Mouse (Mus musculus) heart, embryonic 14.5 days (tissue): Measurements from ENCODE around the gene Vnn1. TPM values are rescaled to one million over a fixed set of nuclear protein-coding genes. Genes with fewer than 3 reads are reported as not detected.
A peak's percentile ranks its signal among the peaks of the same experiment; 100 is the strongest.

Experiments used
- ATAC-seq: fragments of 200-750 bp; cut with Nextera tagmentation; 2 replicates; pipeline ENCODE4 v1.8.0; 2017; ENCODE audit warnings: low read depth, moderate TSS enrichment; ENCODE audit not compliant: insufficient number of reproducible peaks, insufficient read depth, low FRiP score
- H3K27ac ChIP-seq, 2 experiments: fragments of 200-500 bp in 1 of 2; fragments of 300-500 bp in 1 of 2; sonication (generic) in 1 of 2; replicated peaks in 1 of 2; 2 replicates each; pipeline ENCODE4 v1.5.1; 2012 to 2014; ENCODE audit warnings: low read depth in 2 of 2, low read length in 2 of 2, control low read depth in 1 of 2, mild to moderate bottlenecking in 1 of 2, mixed read lengths in 1 of 2; ENCODE audit not compliant: control insufficient read depth in 1 of 2, insufficient read depth in 1 of 2
- H3K27me3 ChIP-seq: fragments of 300-500 bp; sonication (generic); 2 replicates; pipeline ENCODE4 v1.6.1; 2014; ENCODE audit warnings: mild to moderate bottlenecking, low read length, control low read depth; ENCODE audit not compliant: control insufficient read depth, insufficient read depth
- H3K36me3 ChIP-seq: fragments of 300-500 bp; sonication (generic); 2 replicates; pipeline ENCODE4 v1.6.1; 2014; ENCODE audit warnings: mild to moderate bottlenecking, control low read depth, low read length, mixed read lengths; ENCODE audit not compliant: control insufficient read depth, insufficient read depth
- H3K4me1 ChIP-seq, 2 experiments: fragments of 200-500 bp in 1 of 2; fragments of 300-500 bp in 1 of 2; sonication (generic) in 1 of 2; 2 replicates each; pipeline ENCODE4 v1.6.1; 2012 to 2014; ENCODE audit warnings: low read length in 2 of 2, control low read depth in 1 of 2, mixed read lengths in 1 of 2; ENCODE audit not compliant: control insufficient read depth in 2 of 2, insufficient read depth in 2 of 2
- H3K4me2 ChIP-seq: fragments of 300-500 bp; sonication (generic); 2 replicates; pipeline ENCODE4 v1.6.1; 2014; ENCODE audit warnings: mild to moderate bottlenecking, low read length
- H3K4me3 ChIP-seq, 2 experiments: fragments of 200-500 bp in 1 of 2; fragments of 300-500 bp in 1 of 2; sonication (generic) in 1 of 2; 2 replicates each; pipeline ENCODE4 v1.5.1; 2012 to 2014; ENCODE audit warnings: low read length in 2 of 2, mild to moderate bottlenecking in 2 of 2, control low read depth in 1 of 2, low read depth in 1 of 2, moderate library complexity in 1 of 2; ENCODE audit not compliant: control insufficient read depth in 1 of 2, insufficient read depth in 1 of 2
- H3K9ac ChIP-seq: fragments of 300-500 bp; sonication (generic); 2 replicates; pipeline ENCODE4 v1.6.1; 2014; ENCODE audit warnings: mild to moderate bottlenecking, low read length
- H3K9me3 ChIP-seq: fragments of 300-500 bp; sonication (generic); 2 replicates; pipeline ENCODE4 v1.6.1; 2016; ENCODE audit warnings: low read length, control low read depth; ENCODE audit not compliant: control insufficient read depth
- WGBS: fragments of 180-500 bp; shearing (Covaris S2); extraction: QIAGEN DNeasy Blood & Tissue Kit; methylation state at CpG from one replicate; pipeline ENCODE4 v1.1.7; 2014; 5-methylcytosine and 5-hydroxymethylcytosine counted together
- polyA plus RNA-seq: library from polyadenylated mRNA; unstranded; fragments of >200 nt; fragmentation: Nextera tagmentation; extraction: Ambion mirVana; gene quantifications from 2 replicates; pipeline ENCODE4 v1.2.1, GENCODE M21; 2014

The Vnn1 gene
- polyA plus RNA-seq, 1 experiment from 2014 or later = 4.5 TPM

DNA sequence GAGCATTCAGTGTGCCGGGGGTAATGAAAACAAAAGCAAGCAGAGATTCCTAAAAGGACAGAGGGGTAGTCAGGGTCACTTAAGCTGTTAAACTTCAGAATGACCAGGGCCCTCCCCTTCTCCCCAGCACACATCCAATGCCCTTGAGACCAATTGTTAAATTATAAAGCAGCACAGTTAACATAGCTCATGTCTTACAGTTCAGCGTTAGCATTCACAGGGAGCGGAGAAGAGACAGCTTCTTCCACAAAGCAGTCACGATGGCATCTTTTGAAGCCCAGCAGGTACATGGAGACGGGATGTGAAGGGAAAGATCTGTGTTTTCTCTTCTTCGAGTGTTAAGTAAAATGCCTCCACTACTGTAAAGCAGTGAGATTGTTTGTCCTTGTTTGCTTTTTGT lies 43.8 kb downstream of the Vnn1 start, which contains the start of gene Taar2:
Gene Taar2 (plus strand): TSS at position 261 of the 400 bp plus-strand sequence.
- Histone ChIP-seq H3K36me3 (no peaks in the 10 kb centered on the region), H3K9ac (no peak within 1 kb of the TSS), H3K9me3 (no peaks in the 10 kb centered on the region), H3K4me2 (no peak within 1 kb of the TSS), H3K4me1 (no peaks in the 10 kb centered on the region), H3K27ac (no peak within 1 kb of the TSS), H3K27me3 (no peaks in the 10 kb centered on the region), H3K4me3 (no peak within 1 kb of the TSS)
- ATAC-seq = no peak
- WGBS = 60% methylated on average over 6 of the region's 6 CpGs

GRCm38 (mm10) chr10:23942465-23942864 lies 48.0 kb downstream of the Vnn1 start:
- Histone ChIP-seq H3K9me3 (no peaks in the 10 kb centered on the region), H3K4me3 (no peak overlapping the region), H3K9ac (no peak overlapping the region), H3K27me3 (no peaks in the 10 kb centered on the region), H3K4me2 (no peak overlapping the region), H3K27ac (no peak overlapping the region), H3K36me3 (no peaks in the 10 kb centered on the region), H3K4me1 (no peaks in the 10 kb centered on the region)
- 68% methylated on average over 5 of the region's 5 CpGs for WGBS
- ATAC-seq = no peak

- Histone ChIP-seq H3K27me3 (no peaks in the 10 kb centered on the region), H3K9ac (no peak overlapping the region), H3K4me3 (no peak overlapping the region), H3K27ac (no peak overlapping the region), H3K4me1 (peaks cover 2 to 5% of the 10 kb centered on the region in 2 experiments; a peak in 2 of 4 replicates), H3K9me3 (no peaks in the 10 kb centered on the region), H3K4me2 (peak overlapping the region; percentile 17; the same call in 1 of the 2 replicates), H3K36me3 (no peaks in the 10 kb centered on the region)
- 43% methylated on average over 7 of the region's 7 CpGs for WGBS
- 0 out of 2 replicates have a peak, but pooled peaks have one; percentile 54 for ATAC-seq
Observed at GRCm38 (mm10) chr10:23948026-23948425, 53.5 kb downstream of the Vnn1 start.

- H3K4me1 ChIP-seq = peaks cover 4 to 5% of the 10 kb centered on the region in 2 experiments; a peak in 2 of 4 replicates
- H3K9me3 ChIP-seq = no peaks in the 10 kb centered on the region
- no peak within 1 kb of the TSS for H3K9ac ChIP-seq
- ATAC-seq = no peak
- no peak within 1 kb of the TSS for H3K4me2 ChIP-seq
- WGBS = 83% methylated on average over 16 of the region's 16 CpGs
- H3K36me3 ChIP-seq = no peaks in the 10 kb centered on the region
- no peak within 1 kb of the TSS for H3K27ac ChIP-seq
- H3K27me3 ChIP-seq = no peaks in the 10 kb centered on the region
- H3K4me3 ChIP-seq = no peak within 1 kb of the TSS
Observed at GRCm38 (mm10) chr10:23949508-23950005, 55.1 kb downstream of the Vnn1 start, which contains the start of gene Taar3. Taar3 (plus strand) TSS chr10:23949558.

- Histone ChIP-seq H3K27ac (no peak overlapping the region), H3K9ac (no peak overlapping the region), H3K27me3 (no peaks in the 10 kb centered on the region), H3K4me2 (no peak overlapping the region), H3K9me3 (no peaks in the 10 kb centered on the region), H3K36me3 (no peaks in the 10 kb centered on the region), H3K4me3 (no peak overlapping the region), H3K4me1 (peaks cover 4 to 5% of the 10 kb centered on the region in 2 experiments; a peak in 2 of 4 replicates)
- WGBS = 68% methylated on average over 6 of the region's 6 CpGs
- ATAC-seq = no peak
Observed at GRCm38 (mm10) chr10:23951714-23952113, 57.2 kb downstream of the Vnn1 start.

Other genes starting within 250 kb of the Vnn1 start
- 113 and 122 TPM in 2 replicates for gene Rps12, start 107.4 kb upstream of the Vnn1 start, polyA plus RNA-seq
- gene Slc18b1, start 97.7 kb upstream of the Vnn1 start, polyA plus RNA-seq = 9.3 and 11.4 TPM in 2 replicates
- gene Vnn3, start 43.2 kb upstream of the Vnn1 start, polyA plus RNA-seq = 0.15 and 0.43 TPM in 2 replicates
- not detected in 2 replicates for gene Taar1, start 25.7 kb downstream of the Vnn1 start, polyA plus RNA-seq
- not detected in 2 replicates for gene Taar2, start 43.9 kb downstream of the Vnn1 start, polyA plus RNA-seq
- gene Taar3, start 54.9 kb downstream of the Vnn1 start, polyA plus RNA-seq = not detected in 2 replicates
- not detected in 2 replicates for gene Taar4, start 65.8 kb downstream of the Vnn1 start, polyA plus RNA-seq
- not detected in 2 replicates for gene Taar5, start 76.0 kb downstream of the Vnn1 start, polyA plus RNA-seq
- gene Taar6, start 91.0 kb downstream of the Vnn1 start, polyA plus RNA-seq = not detected in 2 replicates
- not detected in 2 replicates for gene Taar7a, start 98.8 kb downstream of the Vnn1 start, polyA plus RNA-seq
- gene Taar7b, start 105.3 kb downstream of the Vnn1 start, polyA plus RNA-seq = not detected in 2 replicates
- gene Taar7d, start 132.5 kb downstream of the Vnn1 start, polyA plus RNA-seq = not detected in 2 replicates
- not detected in 2 replicates for gene Taar7e, start 142.9 kb downstream of the Vnn1 start, polyA plus RNA-seq
- not detected in 2 replicates for gene Taar7f, start 154.8 kb downstream of the Vnn1 start, polyA plus RNA-seq
- gene Taar8a, start 181.8 kb downstream of the Vnn1 start, polyA plus RNA-seq = not detected in 2 replicates
- gene Taar8b, start 197.6 kb downstream of the Vnn1 start, polyA plus RNA-seq = not detected in 2 replicates
- gene Taar8c, start 207.2 kb downstream of the Vnn1 start, polyA plus RNA-seq = not detected in 2 replicates
- gene Taar9, start 214.8 kb downstream of the Vnn1 start, polyA plus RNA-seq = not detected in 2 replicates